Mouse (Mus musculus): ENCODE results near the gene Dennd2d.

Gene Dennd2d

GRCm38 (mm10) chr3:106482281-106483081 is at the start of gene Dennd2d:
Dennd2d (plus strand) TSS chr3:106482405.
- DNase-seq (ENCODE audit: extremely low read depth, insufficient read length, low spot score): peak; percentile 15

GRCm38 (mm10) chr3:106448571-106448970 is 33.6 kb upstream of the Dennd2d start:
- peak; percentile 15 for DNase-seq (ENCODE audit: extremely low read depth, insufficient read length, low spot score)

- DNase-seq (ENCODE audit: extremely low read depth, insufficient read length, low spot score): no peak
Measured at GRCm38 (mm10) chr3:106448995-106449394, 33.2 kb upstream of the Dennd2d start.

- no peak for DNase-seq (ENCODE audit: extremely low read depth, insufficient read length, low spot score)
Measured at GRCm38 (mm10) chr3:106449567-106449966, 32.6 kb upstream of the Dennd2d start.

GRCm38 (mm10) chr3:106452616-106453015 is 29.6 kb upstream of the Dennd2d start:
- no peak for DNase-seq (ENCODE audit: extremely low read depth, insufficient read length, low spot score)

- no peak for DNase-seq (ENCODE audit: extremely low read depth, insufficient read length, low spot score)
Measured at GRCm38 (mm10) chr3:106457298-106457869, 24.8 kb upstream of the Dennd2d start.

GRCm38 (mm10) chr3:106462059-106462470 is 20.1 kb upstream of the Dennd2d start:
- DNase-seq (ENCODE audit: extremely low read depth, insufficient read length, low spot score): no peak

GRCm38 (mm10) chr3:106462493-106462892 is 19.7 kb upstream of the Dennd2d start:
- no peak for DNase-seq (ENCODE audit: extremely low read depth, insufficient read length, low spot score)

GRCm38 (mm10) chr3:106464750-106465149 is 17.5 kb upstream of the Dennd2d start:
- no peak for DNase-seq (ENCODE audit: extremely low read depth, insufficient read length, low spot score)

GRCm38 (mm10) chr3:106474210-106474609 is 8.0 kb upstream of the Dennd2d start:
- DNase-seq (ENCODE audit: extremely low read depth, insufficient read length, low spot score): no peak

- no peak for DNase-seq (ENCODE audit: extremely low read depth, insufficient read length, low spot score)
Measured at GRCm38 (mm10) chr3:106476863-106477262, 5.3 kb upstream of the Dennd2d start.

GRCm38 (mm10) chr3:106483297-106483696 is 1.1 kb downstream of the Dennd2d start:
- DNase-seq (ENCODE audit: extremely low read depth, insufficient read length, low spot score): no peak

GRCm38 (mm10) chr3:106483796-106484405 is 1.7 kb downstream of the Dennd2d start:
- no peak for DNase-seq (ENCODE audit: extremely low read depth, insufficient read length, low spot score)

GRCm38 (mm10) chr3:106484861-106485260 is 2.7 kb downstream of the Dennd2d start:
- no peak for DNase-seq (ENCODE audit: extremely low read depth, insufficient read length, low spot score)

GRCm38 (mm10) chr3:106485810-106486209 is 3.6 kb downstream of the Dennd2d start:
- peak; percentile 7 for DNase-seq (ENCODE audit: extremely low read depth, insufficient read length, low spot score)

- DNase-seq (ENCODE audit: extremely low read depth, insufficient read length, low spot score): no peak
Measured at GRCm38 (mm10) chr3:106487551-106487950, 5.3 kb downstream of the Dennd2d start.

GRCm38 (mm10) chr3:106490239-106490638 is 8.0 kb downstream of the Dennd2d start:
- DNase-seq (ENCODE audit: extremely low read depth, insufficient read length, low spot score): no peak

- no peak for DNase-seq (ENCODE audit: extremely low read depth, insufficient read length, low spot score)
Measured at GRCm38 (mm10) chr3:106492723-106493122, 10.5 kb downstream of the Dennd2d start.

- DNase-seq (ENCODE audit: extremely low read depth, insufficient read length, low spot score): no peak
Measured at GRCm38 (mm10) chr3:106493202-106493601, 11.0 kb downstream of the Dennd2d start.

- DNase-seq (ENCODE audit: extremely low read depth, insufficient read length, low spot score): no peak
Measured at GRCm38 (mm10) chr3:106493882-106494281, 11.7 kb downstream of the Dennd2d start.

GRCm38 (mm10) chr3:106494417-106494950 is 12.3 kb downstream of the Dennd2d start:
- no peak for DNase-seq (ENCODE audit: extremely low read depth, insufficient read length, low spot score)
